Mouse (Mus musculus): ENCODE results near the gene Neurog2. TPM values are rescaled to one million over a fixed set of nuclear protein-coding genes. Genes with fewer than 3 reads are reported as not detected.

Gene Neurog2
- polyA plus RNA-seq, 1 experiment from 2014 or later, result not detected

GRCm38 (mm10) chr3:127628311-127629184 is 4.4 kb upstream of the Neurog2 start:
- H3K27me3 ChIP-seq (ENCODE audit: control insufficient read depth, insufficient read depth, low read depth, low read length), result peaks cover 93% of the 10 kb centered on the region
- WGBS (ENCODE audit: insufficient replicate concordance), result 2% methylated on average over 37 of the region's 37 CpGs
- no peaks in the 10 kb centered on the region for H3K9me3 ChIP-seq (replicated peaks; ENCODE audit: control insufficient read depth, low read length)
- no peaks in the 10 kb centered on the region for H3K36me3 ChIP-seq (ENCODE audit: control insufficient read depth, insufficient read depth)
- no peak overlapping the region for H3K4me3 ChIP-seq (ENCODE audit: low read depth, low read length)
- H3K4me2 ChIP-seq (ENCODE audit: low read depth, low read length), result no peak overlapping the region
- H3K9ac ChIP-seq (ENCODE audit: low read depth, low read length), result no peak overlapping the region
- no peak overlapping the region for H3K27ac ChIP-seq (ENCODE audit: low read length)
- H3K4me1 ChIP-seq (ENCODE audit: control insufficient read depth, low read depth, low read length), result peaks cover 17% of the 10 kb centered on the region
- ATAC-seq (ENCODE audit: low read depth), result no peak

- Histone ChIP-seq H3K27ac (ENCODE audit: low read length) (no peak overlapping the region), H3K4me2 (ENCODE audit: low read depth, low read length) (no peak overlapping the region), H3K4me3 (ENCODE audit: low read depth, low read length) (no peak overlapping the region), H3K4me1 (ENCODE audit: control insufficient read depth, low read depth, low read length) (peaks cover 27% of the 10 kb centered on the region), H3K9me3 (replicated peaks; ENCODE audit: control insufficient read depth, low read length) (no peaks in the 10 kb centered on the region), H3K9ac (ENCODE audit: low read depth, low read length) (no peak overlapping the region), H3K36me3 (ENCODE audit: control insufficient read depth, insufficient read depth) (no peaks in the 10 kb centered on the region), H3K27me3 (ENCODE audit: control insufficient read depth, insufficient read depth, low read depth, low read length) (peaks cover 97% of the 10 kb centered on the region)
- ATAC-seq (ENCODE audit: low read depth), result no peak
- WGBS (ENCODE audit: insufficient replicate concordance), result 0% methylated on average over 1 of the region's 1 CpGs
These were observed 2.7 kb upstream of the Neurog2 start for GRCm38 (mm10) chr3:127630190-127630589.

GRCm38 (mm10) chr3:127630735-127631372 is 2.1 kb upstream of the Neurog2 start:
- Histone ChIP-seq H3K27ac (ENCODE audit: low read length) (no peak overlapping the region), H3K9ac (ENCODE audit: low read depth, low read length) (no peak overlapping the region), H3K9me3 (replicated peaks; ENCODE audit: control insufficient read depth, low read length) (no peaks in the 10 kb centered on the region), H3K36me3 (ENCODE audit: control insufficient read depth, insufficient read depth) (no peaks in the 10 kb centered on the region), H3K27me3 (ENCODE audit: control insufficient read depth, insufficient read depth, low read depth, low read length) (peaks cover 94% of the 10 kb centered on the region), H3K4me2 (ENCODE audit: low read depth, low read length) (no peak overlapping the region), H3K4me1 (ENCODE audit: control insufficient read depth, low read depth, low read length) (peaks cover 22% of the 10 kb centered on the region), H3K4me3 (ENCODE audit: low read depth, low read length) (no peak overlapping the region)
- ATAC-seq (ENCODE audit: low read depth), result no peak
- WGBS (ENCODE audit: insufficient replicate concordance), result 6% methylated on average over 17 of the region's 17 CpGs

- WGBS (ENCODE audit: insufficient replicate concordance), result under 1% methylated on average over 10 of the region's 10 CpGs
- H3K9ac ChIP-seq (ENCODE audit: low read depth, low read length), result no peak overlapping the region
- H3K36me3 ChIP-seq (ENCODE audit: control insufficient read depth, insufficient read depth), result no peaks in the 10 kb centered on the region
- H3K4me1 ChIP-seq (ENCODE audit: control insufficient read depth, low read depth, low read length), result peaks cover 22% of the 10 kb centered on the region
- no peak overlapping the region for H3K4me3 ChIP-seq (ENCODE audit: low read depth, low read length)
- H3K27me3 ChIP-seq (ENCODE audit: control insufficient read depth, insufficient read depth, low read depth, low read length), result peaks cover 92% of the 10 kb centered on the region
- no peak for ATAC-seq (ENCODE audit: low read depth)
- H3K27ac ChIP-seq (ENCODE audit: low read length), result no peak overlapping the region
- no peak overlapping the region for H3K4me2 ChIP-seq (ENCODE audit: low read depth, low read length)
- H3K9me3 ChIP-seq (replicated peaks; ENCODE audit: control insufficient read depth, low read length), result no peaks in the 10 kb centered on the region
These were observed 1.4 kb upstream of the Neurog2 start for GRCm38 (mm10) chr3:127631582-127631981.

- H3K4me1 ChIP-seq (ENCODE audit: control insufficient read depth, low read depth, low read length), result peaks cover 22% of the 10 kb centered on the region
- peak overlapping the region; percentile 53 for H3K4me2 ChIP-seq (ENCODE audit: low read depth, low read length)
- no peak for ATAC-seq (ENCODE audit: low read depth)
- peak overlapping the region; percentile 38 for H3K4me3 ChIP-seq (ENCODE audit: low read depth, low read length)
- peaks cover 88% of the 10 kb centered on the region for H3K27me3 ChIP-seq (ENCODE audit: control insufficient read depth, insufficient read depth, low read depth, low read length)
- no peak overlapping the region for H3K27ac ChIP-seq (ENCODE audit: low read length)
- no peaks in the 10 kb centered on the region for H3K9me3 ChIP-seq (replicated peaks; ENCODE audit: control insufficient read depth, low read length)
- no peak overlapping the region for H3K9ac ChIP-seq (ENCODE audit: low read depth, low read length)
- no peaks in the 10 kb centered on the region for H3K36me3 ChIP-seq (ENCODE audit: control insufficient read depth, insufficient read depth)
- WGBS (ENCODE audit: insufficient replicate concordance), result 1% methylated on average over 31 of the region's 32 CpGs
These were observed 404 bp upstream of the Neurog2 start for GRCm38 (mm10) chr3:127632531-127632930.

GRCm38 (mm10) chr3:127634101-127634983 is 1.4 kb downstream of the Neurog2 start:
- under 1% methylated on average over 58 of the region's 58 CpGs for WGBS (ENCODE audit: insufficient replicate concordance)
- H3K27ac ChIP-seq (ENCODE audit: low read length), result no peak overlapping the region
- peak overlapping the region; percentile 53 for H3K4me2 ChIP-seq (ENCODE audit: low read depth, low read length)
- H3K9me3 ChIP-seq (replicated peaks; ENCODE audit: control insufficient read depth, low read length), result no peaks in the 10 kb centered on the region
- peak; percentile 67 for ATAC-seq (ENCODE audit: low read depth)
- H3K27me3 ChIP-seq (ENCODE audit: control insufficient read depth, insufficient read depth, low read depth, low read length), result peaks cover 85% of the 10 kb centered on the region
- no peaks in the 10 kb centered on the region for H3K36me3 ChIP-seq (ENCODE audit: control insufficient read depth, insufficient read depth)
- H3K4me1 ChIP-seq (ENCODE audit: control insufficient read depth, low read depth, low read length), result peaks cover 22% of the 10 kb centered on the region
- peak overlapping the region; percentile 38 for H3K4me3 ChIP-seq (ENCODE audit: low read depth, low read length)
- no peak overlapping the region for H3K9ac ChIP-seq (ENCODE audit: low read depth, low read length)

GRCm38 (mm10) chr3:127634984-127635349 is 2.0 kb downstream of the Neurog2 start:
- 2% methylated on average over 3 of the region's 3 CpGs for WGBS (ENCODE audit: insufficient replicate concordance)
- no peak overlapping the region for H3K27ac ChIP-seq (ENCODE audit: low read length)
- peaks cover 86% of the 10 kb centered on the region for H3K27me3 ChIP-seq (ENCODE audit: control insufficient read depth, insufficient read depth, low read depth, low read length)
- no peak overlapping the region for H3K4me2 ChIP-seq (ENCODE audit: low read depth, low read length)
- no peak for ATAC-seq (ENCODE audit: low read depth)
- no peak overlapping the region for H3K4me3 ChIP-seq (ENCODE audit: low read depth, low read length)
- H3K4me1 ChIP-seq (ENCODE audit: control insufficient read depth, low read depth, low read length), result peaks cover 22% of the 10 kb centered on the region
- H3K9me3 ChIP-seq (replicated peaks; ENCODE audit: control insufficient read depth, low read length), result no peaks in the 10 kb centered on the region
- H3K9ac ChIP-seq (ENCODE audit: low read depth, low read length), result no peak overlapping the region
- H3K36me3 ChIP-seq (ENCODE audit: control insufficient read depth, insufficient read depth), result no peaks in the 10 kb centered on the region

GRCm38 (mm10) chr3:127639875-127640761 is 7.2 kb downstream of the Neurog2 start:
- no peaks in the 10 kb centered on the region for H3K9me3 ChIP-seq (replicated peaks; ENCODE audit: control insufficient read depth, low read length)
- H3K4me2 ChIP-seq (ENCODE audit: low read depth, low read length), result no peak overlapping the region
- WGBS (ENCODE audit: insufficient replicate concordance), result 2% methylated on average over 36 of the region's 36 CpGs
- peaks cover 72% of the 10 kb centered on the region for H3K27me3 ChIP-seq (ENCODE audit: control insufficient read depth, insufficient read depth, low read depth, low read length)
- no peak for ATAC-seq (ENCODE audit: low read depth)
- no peak overlapping the region for H3K27ac ChIP-seq (ENCODE audit: low read length)
- no peaks in the 10 kb centered on the region for H3K4me1 ChIP-seq (ENCODE audit: control insufficient read depth, low read depth, low read length)
- H3K36me3 ChIP-seq (ENCODE audit: control insufficient read depth, insufficient read depth), result no peaks in the 10 kb centered on the region
- H3K4me3 ChIP-seq (ENCODE audit: low read depth, low read length), result no peak overlapping the region
- H3K9ac ChIP-seq (ENCODE audit: low read depth, low read length), result no peak overlapping the region
